Mouse (Mus musculus): ENCODE results near the gene Mt4. TPM values are rescaled to one million over a fixed set of nuclear protein-coding genes. Genes with fewer than 3 reads are reported as not detected.
"Not testable (repeated sequence)": the region's sequence is repeated elsewhere in the genome, so short reads cannot be mapped to it uniquely, and the experiment has no call there.

Mt4 gene
- polyA plus RNA-seq, 1 experiment = not detected

DNA sequence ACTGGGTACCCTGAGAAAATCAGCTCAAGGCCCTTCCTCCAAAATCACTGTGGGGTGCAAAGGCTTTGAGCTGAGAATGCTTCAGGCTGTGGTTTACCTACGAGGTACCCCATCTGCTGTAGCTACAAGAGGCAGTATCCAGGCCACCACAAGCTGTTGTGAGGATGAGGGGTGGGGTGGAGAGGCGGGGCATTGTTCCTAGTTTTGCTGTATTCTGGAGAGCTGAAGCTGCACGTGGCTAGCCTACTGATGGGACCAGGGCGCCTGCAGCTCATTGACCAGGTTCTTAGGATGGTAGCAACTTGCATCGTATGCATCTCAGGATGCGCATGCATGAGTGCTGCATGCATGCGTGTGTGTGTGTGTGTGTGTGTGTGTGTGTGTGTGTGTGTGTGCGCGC is 15.4 kb upstream of the Mt4 start:
- H3K27ac ChIP-seq (replicated peaks; ENCODE audit: low read depth, low read length) = no peak overlapping the region
- no peaks in the 10 kb centered on the region for H3K4me1 ChIP-seq (ENCODE audit: control insufficient read depth, insufficient read depth, insufficient read length, low read length)
- no peak overlapping the region for H3K4me3 ChIP-seq (ENCODE audit: insufficient read depth, low read depth, low read length)

DNA sequence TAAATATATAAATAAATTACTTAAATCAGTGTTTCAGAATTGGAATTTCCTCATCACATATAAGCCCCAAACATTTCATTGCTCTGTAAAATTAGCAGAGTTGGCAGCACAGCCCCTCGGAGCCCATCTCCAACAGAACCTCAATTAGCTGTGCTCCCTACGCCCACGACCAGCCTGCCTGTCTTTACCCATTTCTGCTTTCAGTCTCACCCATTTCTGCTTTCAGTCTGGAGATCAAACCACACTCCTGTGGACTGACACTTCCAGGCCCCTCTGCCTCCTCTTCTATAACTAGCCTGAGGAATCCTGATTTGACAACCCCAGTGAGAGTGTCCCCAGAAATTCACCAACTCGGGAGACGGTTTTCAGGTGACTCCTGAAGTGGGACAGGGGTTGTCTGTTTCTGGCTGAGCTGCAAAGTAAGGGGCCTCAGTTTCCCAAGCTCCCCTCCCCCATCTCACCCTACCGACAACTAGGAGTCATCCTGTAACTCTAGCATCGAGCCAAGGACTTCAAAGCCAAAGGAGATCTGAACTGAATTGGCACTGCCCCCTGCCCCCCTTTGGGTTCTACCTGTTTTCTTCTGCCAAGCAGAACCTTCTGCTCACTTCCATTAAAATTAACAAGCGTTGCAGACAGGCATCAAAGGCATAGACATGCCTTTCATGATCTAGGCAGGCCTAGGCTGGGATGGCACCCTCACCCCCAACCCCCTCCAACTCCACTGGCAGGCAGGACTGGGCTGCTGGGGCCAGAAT is 14.1 kb upstream of the Mt4 start:
- Histone ChIP-seq H3K4me1 (ENCODE audit: control insufficient read depth, insufficient read depth, insufficient read length, low read length) (no peaks in the 10 kb centered on the region), H3K4me3 (ENCODE audit: insufficient read depth, low read depth, low read length) (no peak overlapping the region), H3K27ac (replicated peaks; ENCODE audit: low read depth, low read length) (no peak overlapping the region)

DNA sequence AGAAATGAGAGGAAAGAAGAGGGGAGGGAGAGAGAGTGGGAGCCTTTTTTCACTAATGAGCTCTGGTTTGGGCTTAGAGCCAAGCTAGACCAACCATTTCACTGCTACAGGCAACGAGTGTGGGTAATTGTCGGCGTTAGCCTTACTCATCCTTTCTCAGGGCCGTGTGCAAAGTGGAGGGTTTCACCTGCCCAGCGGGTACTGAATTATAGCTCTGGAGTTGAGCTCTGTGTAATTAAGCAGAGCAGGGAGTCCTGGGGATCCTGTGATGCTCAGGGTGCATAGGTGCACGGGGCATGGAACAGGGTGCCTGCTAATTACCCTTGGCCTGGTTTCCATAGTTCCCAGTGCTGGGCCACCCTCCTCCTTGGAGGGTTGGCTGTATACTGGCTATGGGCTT is 9.3 kb upstream of the Mt4 start:
- Histone ChIP-seq H3K4me3 (ENCODE audit: insufficient read depth, low read depth, low read length) (no peak overlapping the region), H3K27ac (replicated peaks; ENCODE audit: low read depth, low read length) (no peak overlapping the region), H3K4me1 (ENCODE audit: control insufficient read depth, insufficient read depth, insufficient read length, low read length) (no peaks in the 10 kb centered on the region)

DNA sequence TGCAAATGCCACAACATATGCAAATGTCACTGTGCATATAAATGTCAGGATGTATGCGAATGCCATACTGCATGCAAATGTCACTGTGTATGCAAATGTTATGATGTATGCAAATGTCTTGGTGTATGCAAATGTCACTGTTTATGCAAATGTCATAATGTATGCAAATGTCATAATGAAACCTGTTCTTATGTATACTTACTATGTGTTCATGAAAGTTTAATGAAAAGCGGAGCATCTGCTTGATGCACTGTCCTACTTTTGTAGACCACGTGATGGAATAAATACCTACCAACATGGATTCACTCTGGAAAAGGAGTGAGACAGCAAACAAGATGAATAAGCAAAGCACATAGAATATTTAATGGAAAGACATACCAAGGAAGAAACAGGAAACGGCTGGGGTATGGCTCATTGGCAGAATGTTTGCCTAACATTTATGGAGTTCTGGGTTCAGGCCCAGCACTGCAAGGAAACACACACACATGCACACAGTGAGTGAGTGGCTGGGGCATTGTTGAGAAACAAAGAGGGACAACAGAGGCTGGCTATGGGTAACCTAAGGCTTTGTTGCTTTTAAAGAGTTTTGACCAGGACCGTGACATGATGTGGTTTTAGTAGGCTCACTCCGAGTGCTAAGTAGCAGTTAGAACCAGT is 7.7 kb upstream of the Mt4 start:
- Histone ChIP-seq H3K4me1 (ENCODE audit: control insufficient read depth, insufficient read depth, insufficient read length, low read length) (no peaks in the 10 kb centered on the region), H3K4me3 (ENCODE audit: insufficient read depth, low read depth, low read length) (no peak overlapping the region), H3K27ac (replicated peaks; ENCODE audit: low read depth, low read length) (no peak overlapping the region)

DNA sequence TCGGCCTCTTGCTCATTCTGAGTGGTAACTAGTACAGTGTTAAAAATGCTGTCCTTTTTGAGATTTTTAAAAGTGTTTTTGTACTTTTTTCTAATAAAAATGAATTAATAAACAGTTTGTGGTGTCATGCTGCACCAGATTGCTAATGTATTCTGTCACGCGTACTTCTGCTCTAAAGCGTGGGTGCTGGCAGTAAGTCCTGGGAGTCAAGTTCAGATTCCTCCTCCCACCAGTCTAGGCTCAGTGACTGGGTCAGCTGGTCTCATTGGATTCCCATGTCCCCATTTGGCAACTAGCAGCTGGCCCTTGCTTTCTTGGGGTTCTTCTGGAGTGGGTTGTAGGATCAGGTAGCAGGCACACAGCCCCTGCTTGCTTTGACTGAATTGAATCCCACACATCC is 6.9 kb upstream of the Mt4 start:
- H3K4me1 ChIP-seq (ENCODE audit: control insufficient read depth, insufficient read depth, insufficient read length, low read length) = no peaks in the 10 kb centered on the region
- no peak overlapping the region for H3K27ac ChIP-seq (replicated peaks; ENCODE audit: low read depth, low read length)
- no peak overlapping the region for H3K4me3 ChIP-seq (ENCODE audit: insufficient read depth, low read depth, low read length)

DNA sequence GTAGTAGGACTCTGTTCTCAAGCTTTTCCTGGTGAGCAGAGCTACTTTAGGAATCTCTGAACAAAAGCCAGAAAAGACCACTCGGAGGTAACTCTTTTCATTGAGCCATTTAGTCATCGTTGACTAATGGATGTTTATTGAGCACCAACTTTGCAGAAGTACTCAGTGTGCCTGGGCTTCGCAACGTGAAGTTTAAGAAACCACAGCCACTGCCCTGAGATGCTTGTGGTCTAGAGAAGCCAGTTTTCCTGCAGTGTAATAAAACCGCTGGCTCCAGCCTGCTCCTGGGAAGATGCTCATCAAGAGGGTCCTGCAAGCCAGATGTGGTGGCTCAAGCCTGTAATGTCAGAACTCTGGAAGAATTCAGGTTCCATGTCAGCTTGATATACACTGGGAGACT is 4.9 kb upstream of the Mt4 start:
- Histone ChIP-seq H3K4me1 (ENCODE audit: control insufficient read depth, insufficient read depth, insufficient read length, low read length) (no peaks in the 10 kb centered on the region), H3K4me3 (ENCODE audit: insufficient read depth, low read depth, low read length) (no peak overlapping the region), H3K27ac (replicated peaks; ENCODE audit: low read depth, low read length) (no peak overlapping the region)

DNA sequence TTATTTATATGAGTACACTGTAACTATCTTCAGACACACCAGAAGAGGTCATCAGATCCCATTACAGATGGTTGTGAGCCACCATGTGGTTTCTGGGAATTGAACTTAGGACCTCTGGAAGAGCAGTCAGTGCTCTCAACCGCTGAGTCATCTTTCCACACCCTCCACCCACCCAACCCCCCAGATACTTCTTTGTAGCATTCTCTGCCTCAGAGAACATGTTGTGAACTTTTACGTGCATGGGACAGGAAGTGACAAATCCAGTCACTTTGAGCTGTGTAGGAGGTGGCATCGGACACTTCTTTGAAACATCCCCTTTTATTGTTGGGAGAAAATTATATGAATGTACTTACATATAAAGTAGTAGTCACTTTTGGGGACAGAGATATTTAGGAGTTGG is 2.4 kb upstream of the Mt4 start:
- not testable (repeated sequence) for H3K4me1 ChIP-seq (ENCODE audit: control insufficient read depth, insufficient read depth, insufficient read length, low read length); H3K4me3 ChIP-seq (ENCODE audit: insufficient read depth, low read depth, low read length); H3K27ac ChIP-seq (replicated peaks; ENCODE audit: low read depth, low read length)

DNA sequence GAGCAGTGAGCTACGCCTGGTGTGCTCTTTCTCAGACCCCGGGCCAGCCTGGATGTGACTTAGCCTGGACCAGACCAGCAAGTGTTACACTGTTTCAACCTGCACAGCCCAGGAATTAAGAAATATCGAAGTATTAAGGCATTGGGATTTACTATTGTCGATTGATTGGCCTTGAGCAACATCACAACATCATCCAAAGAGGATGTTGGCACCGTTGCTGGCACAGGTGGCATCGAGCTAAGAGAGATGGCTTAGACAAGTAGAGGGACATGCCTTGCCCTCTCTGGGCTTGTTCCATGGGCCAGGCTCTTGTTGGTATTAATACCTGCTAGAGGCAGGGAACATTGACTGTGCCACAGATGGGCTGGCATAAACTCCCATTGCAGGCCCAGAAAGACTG is 1.4 kb upstream of the Mt4 start:
- H3K4me3 ChIP-seq (ENCODE audit: insufficient read depth, low read depth, low read length) = no peak overlapping the region
- no peak overlapping the region for H3K27ac ChIP-seq (replicated peaks; ENCODE audit: low read depth, low read length)

DNA sequence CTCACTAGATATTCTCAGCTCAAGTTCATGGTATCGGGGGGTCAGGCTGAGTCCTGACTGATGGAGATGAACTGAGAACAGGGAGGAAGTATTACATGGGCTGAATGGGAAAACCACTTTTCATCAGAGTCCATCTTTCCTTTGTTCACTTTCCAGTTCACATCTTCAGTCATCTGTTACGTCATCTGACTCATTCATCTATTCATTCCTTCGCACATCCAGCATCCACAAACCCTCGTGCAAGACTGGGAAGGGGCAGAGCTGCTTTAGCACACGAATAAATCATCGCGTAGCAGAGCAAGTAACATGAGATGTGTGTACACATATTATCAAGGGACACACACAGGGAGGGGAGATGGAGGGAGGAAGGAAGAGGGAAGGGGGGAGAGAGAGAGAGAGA is 805 bp upstream of the Mt4 start:
- no peaks in the 10 kb centered on the region for H3K4me1 ChIP-seq (ENCODE audit: control insufficient read depth, insufficient read depth, insufficient read length, low read length)
- no peak overlapping the region for H3K27ac ChIP-seq (replicated peaks; ENCODE audit: low read depth, low read length)
- no peak overlapping the region for H3K4me3 ChIP-seq (ENCODE audit: insufficient read depth, low read depth, low read length)

More for the DNA sequence above, 1.4 kb upstream of the Mt4 start:
- H3K4me1 ChIP-seq (ENCODE audit: control insufficient read depth, insufficient read depth, insufficient read length, low read length) = no peaks in the 10 kb centered on the region

DNA sequence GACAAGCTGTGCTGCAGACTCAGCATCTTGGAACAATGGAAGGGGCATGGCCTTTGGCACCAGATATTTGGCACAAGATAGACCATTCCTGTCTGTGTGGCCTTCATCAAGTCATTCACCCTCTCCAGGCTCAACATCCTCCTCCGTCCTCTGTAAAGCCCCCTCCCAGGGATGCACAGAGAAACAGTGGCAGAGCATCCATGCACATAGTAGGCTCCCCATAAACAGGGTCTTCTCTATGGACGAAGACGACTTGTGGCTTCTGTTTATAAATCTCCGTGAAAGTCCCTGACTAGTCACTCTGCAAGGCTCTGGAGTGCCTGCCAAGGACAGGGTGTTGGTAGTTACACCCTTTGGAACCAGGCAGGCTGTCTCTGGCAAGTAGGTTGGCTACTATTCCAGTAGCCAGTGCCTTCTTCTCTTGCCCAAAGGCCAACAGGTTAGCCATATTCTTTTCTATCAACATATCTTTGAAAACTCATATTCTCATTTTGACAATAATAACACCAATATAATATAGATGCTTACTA is 3.3 kb downstream of the Mt4 start:
- no peak overlapping the region for H3K27ac ChIP-seq (replicated peaks; ENCODE audit: low read depth, low read length)
- no peak overlapping the region for H3K4me3 ChIP-seq (ENCODE audit: insufficient read depth, low read depth, low read length)
- no peaks in the 10 kb centered on the region for H3K4me1 ChIP-seq (ENCODE audit: control insufficient read depth, insufficient read depth, insufficient read length, low read length)

DNA sequence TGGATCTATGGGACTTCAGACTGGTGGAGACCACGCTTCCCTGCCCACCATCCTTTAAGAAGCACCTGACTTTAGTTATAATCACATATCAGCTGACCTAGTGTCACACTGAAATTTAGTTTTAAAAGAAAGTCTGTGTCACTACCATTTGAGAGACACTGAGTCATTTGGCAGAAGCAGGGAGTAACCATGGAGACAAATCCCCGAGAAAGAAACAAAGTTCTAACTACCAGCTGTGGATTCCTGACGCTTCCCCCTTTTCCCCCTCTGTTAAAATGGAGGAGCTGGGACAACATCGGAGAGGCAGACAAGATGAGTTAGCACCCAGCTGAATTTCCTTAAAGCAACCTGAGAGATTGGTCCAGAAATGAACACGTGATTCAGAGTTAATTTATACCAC is 11.2 kb downstream of the Mt4 start:
- H3K27ac ChIP-seq (replicated peaks; ENCODE audit: low read depth, low read length) = no peak overlapping the region
- H3K4me1 ChIP-seq (ENCODE audit: control insufficient read depth, insufficient read depth, insufficient read length, low read length) = no peaks in the 10 kb centered on the region
- no peak overlapping the region for H3K4me3 ChIP-seq (ENCODE audit: insufficient read depth, low read depth, low read length)

DNA sequence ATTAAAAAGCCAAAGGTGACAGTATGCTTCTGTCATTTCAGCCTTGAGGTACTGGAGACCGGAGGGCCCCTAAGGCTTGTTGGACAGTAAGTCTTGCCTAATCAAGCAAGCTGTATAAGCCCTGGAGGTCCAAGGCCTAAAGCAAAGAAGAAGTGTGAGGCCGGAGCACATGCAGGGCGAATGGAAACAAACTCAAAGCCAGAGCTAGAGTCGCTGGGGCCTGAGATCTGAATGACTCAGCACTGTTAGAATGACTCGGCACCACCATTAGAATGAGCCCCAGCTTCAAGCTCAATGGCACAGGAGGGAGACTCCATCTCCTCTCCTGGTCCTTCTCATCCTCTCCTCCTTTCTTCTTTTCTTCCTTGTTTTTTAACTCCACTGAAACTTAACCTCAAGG is 13.9 kb downstream of the Mt4 start:
- H3K4me1 ChIP-seq (ENCODE audit: control insufficient read depth, insufficient read depth, insufficient read length, low read length) = no peaks in the 10 kb centered on the region
- no peak overlapping the region for H3K27ac ChIP-seq (replicated peaks; ENCODE audit: low read depth, low read length)
- no peak overlapping the region for H3K4me3 ChIP-seq (ENCODE audit: insufficient read depth, low read depth, low read length)

DNA sequence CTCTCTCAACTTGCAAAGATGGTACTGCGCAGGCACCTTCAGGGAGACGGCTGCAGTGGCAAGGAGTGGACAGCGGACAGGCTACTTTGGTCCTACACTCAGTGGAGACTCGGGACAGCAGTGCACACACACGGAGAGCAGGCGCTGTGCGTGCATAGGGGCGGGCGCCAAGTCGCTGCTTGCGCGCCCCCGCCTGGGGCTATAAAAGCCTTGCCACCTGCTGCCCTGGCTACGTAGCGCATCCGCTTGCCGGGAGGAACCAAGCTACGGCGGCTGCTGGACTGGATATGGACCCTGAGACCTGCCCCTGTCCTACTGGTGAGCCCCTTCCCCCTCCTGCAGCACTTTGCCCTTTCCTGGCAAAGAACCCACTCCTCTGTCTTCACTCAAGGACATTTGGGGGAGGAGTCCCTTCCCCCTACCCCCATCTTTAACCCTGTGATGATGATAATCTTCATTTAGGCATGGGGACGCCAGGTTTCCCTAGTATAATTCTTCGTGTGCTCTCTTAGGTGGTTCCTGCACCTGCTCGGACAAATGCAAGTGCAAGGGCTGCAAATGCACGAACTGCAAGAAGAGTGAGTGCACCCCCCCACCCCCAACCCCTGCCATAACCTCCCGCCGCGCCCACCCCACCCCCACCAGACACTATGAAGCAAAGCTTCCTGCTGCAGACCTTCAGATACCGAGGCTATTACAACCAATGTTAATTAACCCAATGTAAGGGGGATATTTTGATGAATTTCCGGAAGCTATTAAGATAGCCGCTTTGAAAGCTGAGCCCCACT is 15.7 kb downstream of the Mt4 start, which contains the start of gene Mt3:
Gene Mt3, plus strand, starts transcription at position 95 of the 788 bp plus-strand sequence.
- H3K27ac ChIP-seq (replicated peaks; ENCODE audit: low read depth, low read length) = no peak within 1 kb of the TSS
- H3K4me3 ChIP-seq (ENCODE audit: insufficient read depth, low read depth, low read length) = 0 out of 2 replicates have a peak within 1 kb of the TSS, but pooled peaks have one; percentile 11
- no peaks in the 10 kb centered on the region for H3K4me1 ChIP-seq (ENCODE audit: control insufficient read depth, insufficient read depth, insufficient read length, low read length)

DNA sequence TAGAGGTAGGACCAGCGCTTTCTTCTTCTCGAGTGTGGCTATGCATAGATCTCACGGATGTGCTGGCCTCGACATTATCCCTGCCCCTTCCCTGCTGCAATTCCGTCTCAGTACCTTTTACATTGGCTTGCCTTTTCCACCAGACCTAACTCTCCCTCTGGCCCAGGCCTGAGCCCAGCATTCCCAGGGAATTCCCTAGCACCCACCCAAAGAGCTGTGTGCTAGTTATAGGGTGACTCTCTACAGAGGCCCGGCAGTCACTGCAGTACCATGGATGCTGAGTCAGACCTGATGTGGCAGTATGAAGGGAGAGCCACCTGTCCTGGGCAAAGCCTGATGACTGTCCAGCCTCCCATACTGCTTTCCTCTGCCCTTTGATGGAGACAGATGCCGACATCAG is 16.5 kb downstream of the Mt4 start:
- Histone ChIP-seq H3K4me3 (ENCODE audit: insufficient read depth, low read depth, low read length) (no peak overlapping the region), H3K27ac (replicated peaks; ENCODE audit: low read depth, low read length) (no peak overlapping the region), H3K4me1 (ENCODE audit: control insufficient read depth, insufficient read depth, insufficient read length, low read length) (no peaks in the 10 kb centered on the region)

DNA sequence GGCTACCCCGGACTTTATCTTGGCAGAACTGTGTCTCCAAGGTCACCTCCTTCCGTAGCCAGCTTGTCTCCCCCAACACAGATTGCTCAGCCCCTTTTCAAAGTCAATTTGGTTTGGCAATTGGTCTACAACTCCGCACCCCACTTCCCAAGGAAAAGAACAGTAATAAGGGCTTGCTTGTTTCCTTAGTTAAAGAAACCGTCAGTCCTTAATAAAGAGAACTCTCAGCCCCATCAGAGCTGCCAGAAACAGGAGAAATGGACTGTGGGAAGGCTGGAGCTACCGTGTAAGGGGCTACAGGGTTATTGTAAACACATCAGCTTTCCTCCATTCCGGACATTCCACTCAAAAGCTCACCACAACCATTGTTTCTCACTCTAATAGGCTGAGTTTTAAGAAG is 17.5 kb downstream of the Mt4 start:
- H3K4me3 ChIP-seq (ENCODE audit: insufficient read depth, low read depth, low read length) = no peak overlapping the region
- H3K27ac ChIP-seq (replicated peaks; ENCODE audit: low read depth, low read length) = no peak overlapping the region
- H3K4me1 ChIP-seq (ENCODE audit: control insufficient read depth, insufficient read depth, insufficient read length, low read length) = no peaks in the 10 kb centered on the region
